18 mouse cellular contexts compared by ENCODE assay signal in the genomic region with DNA sequence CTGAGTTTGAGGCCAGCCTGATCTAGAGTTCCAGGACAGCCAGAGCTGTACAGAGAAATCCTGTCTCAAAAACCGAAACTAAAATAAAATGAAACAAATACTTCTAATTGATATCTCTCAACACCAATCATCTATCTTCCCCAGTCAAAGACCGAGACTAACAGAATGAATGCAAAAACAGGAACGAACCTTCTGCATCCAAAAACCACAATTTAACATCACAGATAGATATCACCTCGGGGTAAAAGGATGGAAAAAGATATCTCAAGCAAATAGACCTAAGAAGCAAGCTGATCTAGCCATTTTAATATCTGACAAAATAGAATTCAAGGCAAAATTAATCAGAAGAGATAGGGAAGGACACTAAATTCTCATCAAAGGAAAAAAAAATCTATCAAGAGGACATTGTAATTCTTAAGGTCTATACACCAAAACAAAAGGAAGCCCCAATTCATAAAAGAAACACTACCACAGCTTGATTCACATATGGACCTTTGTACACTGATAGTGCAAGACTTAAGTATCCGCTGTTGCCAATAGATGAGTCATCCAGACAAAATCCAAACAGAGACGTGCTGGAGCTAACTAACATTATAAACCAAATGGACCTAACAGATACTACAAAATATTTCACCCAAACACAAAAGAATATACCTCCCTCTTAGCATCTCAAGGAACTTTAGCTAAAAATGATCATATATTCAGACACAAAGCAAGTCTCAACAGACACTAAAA.
"Had no signal": no experiment of that assay in that cellular context is flagged by ENCODE, and none has a peak within 500 bp of the region (broad histone marks: within the 10 kb centered on the region; RNA-seq: fewer than 3 reads in every experiment).

No protein-coding gene starts in this region.

- DNase-seq: kidney, adult 18-20 months; kidney, adult 9 months; kidney, postnatal 14 days; kidney, postnatal 4 days; left cerebral cortex, postnatal 4 days; liver, embryonic 13.5 days; lung, adult 2 months; lung, postnatal 14 days; lung, postnatal 4 days; right cerebral cortex, postnatal 4 days; spleen, adult 18-20 months; thymus, postnatal 36 days had no signal

- H3K9me3 ChIP-seq: limb, embryonic 12.5 days; limb, embryonic 15.5 days; liver, embryonic 13.5 days; midbrain, embryonic 13.5 days; stomach, embryonic 15.5 days had no signal

- H3K27me3 ChIP-seq: limb, embryonic 12.5 days; limb, embryonic 15.5 days; liver, embryonic 13.5 days; midbrain, embryonic 13.5 days; stomach, embryonic 15.5 days had no signal

- H3K4me3 ChIP-seq: limb, embryonic 12.5 days; limb, embryonic 15.5 days; liver, embryonic 13.5 days; midbrain, embryonic 13.5 days; myocyte; stomach, embryonic 15.5 days had no signal

- H3K27ac ChIP-seq: limb, embryonic 12.5 days; limb, embryonic 15.5 days; liver, embryonic 13.5 days; midbrain, embryonic 13.5 days; stomach, embryonic 15.5 days had no signal

- ATAC-seq: midbrain, embryonic 13.5 days; midbrain, embryonic 16.5 days had no signal

- H3K4me2 ChIP-seq: limb, embryonic 12.5 days; limb, embryonic 15.5 days; liver, embryonic 13.5 days; midbrain, embryonic 13.5 days; stomach, embryonic 15.5 days had no signal

- H3K4me1 ChIP-seq: limb, embryonic 12.5 days; limb, embryonic 15.5 days; liver, embryonic 13.5 days; midbrain, embryonic 13.5 days; stomach, embryonic 15.5 days had no signal

- H3K9ac ChIP-seq: limb, embryonic 12.5 days; limb, embryonic 15.5 days; liver, embryonic 13.5 days; midbrain, embryonic 13.5 days; stomach, embryonic 15.5 days had no signal

- H3K36me3 ChIP-seq: limb, embryonic 12.5 days; limb, embryonic 15.5 days; liver, embryonic 13.5 days; midbrain, embryonic 13.5 days; stomach, embryonic 15.5 days had no signal
